Mouse (Mus musculus): ENCODE data around the gene Nme1. TPM values are rescaled to one million over a fixed set of nuclear protein-coding genes. Genes with fewer than 3 reads are reported as not detected.
"Not testable (repeated sequence)": the region's sequence is repeated elsewhere in the genome, so short reads cannot be mapped to it uniquely, and the experiment has no call there.

Nme1 gene
- polyA plus RNA-seq, 1 experiment from 2014 or later, result 369 TPM

DNA sequence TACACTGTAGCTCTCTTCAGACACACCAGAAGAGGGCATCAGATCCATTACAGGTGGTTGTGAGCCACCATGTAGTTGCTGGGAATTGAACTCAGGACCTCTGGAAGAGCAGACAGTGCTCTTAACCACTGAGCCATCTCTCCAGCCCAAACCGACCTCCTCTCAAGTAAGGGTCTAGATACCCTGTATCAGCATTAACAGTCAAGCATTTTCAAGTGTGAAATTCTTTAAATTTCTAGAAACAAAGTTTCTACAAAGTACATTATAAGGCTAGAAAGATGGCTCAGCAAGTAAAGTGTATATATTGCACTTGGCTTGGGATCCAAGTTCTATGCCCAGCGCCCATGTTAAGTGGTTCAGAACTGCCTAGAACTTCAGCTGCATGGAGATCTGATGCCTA is 53.3 kb downstream of the Nme1 start:
- H3K9ac ChIP-seq; H3K4me3 ChIP-seq; ATAC-seq (ENCODE audit: low FRiP score, low read depth); H3K27ac ChIP-seq (replicated peaks); H3K27me3 ChIP-seq; H3K4me2 ChIP-seq; H3K4me1 ChIP-seq (replicated peaks); H3K9me3 ChIP-seq: not testable (repeated sequence)
- 92% methylated on average over 2 of the region's 2 CpGs for WGBS
- peaks cover 54% of the 10 kb centered on the region for H3K36me3 ChIP-seq

DNA sequence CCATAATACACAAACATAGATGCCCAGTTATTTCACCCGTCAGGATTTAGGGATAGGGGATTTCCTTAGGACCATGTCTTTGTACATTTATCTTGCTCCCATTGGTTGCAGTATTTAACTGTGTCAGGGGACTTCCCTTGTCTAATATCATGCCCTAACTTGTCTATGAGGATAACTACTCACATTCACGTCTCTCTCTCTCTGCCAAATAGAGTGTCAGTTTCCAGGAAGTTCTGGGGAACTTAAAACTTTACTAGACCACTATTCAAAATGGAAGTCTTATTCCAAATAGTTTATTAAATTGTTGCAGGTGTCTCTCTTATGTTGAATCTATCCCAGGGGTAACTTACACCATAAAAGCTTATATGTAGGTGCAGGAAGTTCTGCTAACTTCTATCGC is 56.7 kb downstream of the Nme1 start:
- 92% methylated on average over 3 of the region's 3 CpGs for WGBS
- Histone ChIP-seq H3K27ac (replicated peaks) (no peak overlapping the region), H3K9ac (no peak overlapping the region), H3K27me3 (no peaks in the 10 kb centered on the region), H3K36me3 (peaks cover 62% of the 10 kb centered on the region), H3K9me3 (no peaks in the 10 kb centered on the region), H3K4me2 (no peak overlapping the region), H3K4me3 (no peak overlapping the region), H3K4me1 (replicated peaks) (no peaks in the 10 kb centered on the region)
- no peak for ATAC-seq (ENCODE audit: low FRiP score, low read depth)

DNA sequence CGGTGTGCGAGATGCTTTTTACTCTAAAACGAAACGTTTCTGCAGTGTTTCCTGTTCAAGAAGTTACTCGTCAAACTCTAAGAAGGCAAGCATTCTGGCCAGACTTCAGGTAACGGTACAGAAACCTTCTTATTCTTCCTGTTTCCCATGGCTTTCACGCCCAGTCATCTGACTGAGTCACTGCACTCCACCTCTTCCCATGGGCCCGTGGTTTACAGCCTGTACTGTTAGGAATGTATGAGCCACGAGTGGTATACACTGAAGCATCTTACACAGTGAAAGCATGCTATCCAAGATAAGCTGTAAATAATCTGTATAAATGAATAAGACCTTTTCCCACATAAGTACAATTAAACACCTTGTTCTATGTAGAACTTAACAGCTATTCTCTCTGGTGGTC is 59.5 kb downstream of the Nme1 start:
- Histone ChIP-seq H3K9me3 (no peaks in the 10 kb centered on the region), H3K4me2 (no peak overlapping the region), H3K4me1 (replicated peaks) (no peaks in the 10 kb centered on the region), H3K27ac (replicated peaks) (no peak overlapping the region), H3K27me3 (no peaks in the 10 kb centered on the region), H3K4me3 (no peak overlapping the region), H3K36me3 (peaks cover 57% of the 10 kb centered on the region), H3K9ac (no peak overlapping the region)
- ATAC-seq (ENCODE audit: low FRiP score, low read depth), result no peak
- WGBS, result 92% methylated on average over 9 of the region's 9 CpGs

DNA sequence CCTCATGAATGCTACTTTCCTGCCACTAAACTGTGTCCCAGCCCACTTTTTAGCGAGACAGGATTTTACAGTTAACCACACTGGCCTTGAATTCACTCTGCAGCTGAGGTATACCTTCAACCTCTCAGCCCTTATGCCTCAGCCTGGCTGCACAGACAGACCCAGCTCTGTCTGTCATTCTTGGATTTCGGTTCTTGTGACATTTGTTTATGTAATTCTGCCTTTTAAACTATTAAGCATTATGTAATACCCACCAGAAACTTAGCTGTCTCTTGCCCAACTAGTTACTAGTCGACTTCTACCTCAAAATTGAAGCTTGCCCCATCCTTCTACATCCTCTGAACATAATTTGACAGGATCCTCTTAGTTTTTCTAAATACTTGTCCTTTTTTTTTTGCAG is 60.5 kb downstream of the Nme1 start:
- peaks cover 52% of the 10 kb centered on the region for H3K36me3 ChIP-seq
- H3K27me3 ChIP-seq, result no peaks in the 10 kb centered on the region
- H3K9ac ChIP-seq, result no peak overlapping the region
- no peaks in the 10 kb centered on the region for H3K9me3 ChIP-seq
- no peak for ATAC-seq (ENCODE audit: low FRiP score, low read depth)
- WGBS, result 89% methylated on average over 3 of the region's 3 CpGs
- H3K27ac ChIP-seq (replicated peaks), result no peak overlapping the region
- no peak overlapping the region for H3K4me2 ChIP-seq
- no peak overlapping the region for H3K4me3 ChIP-seq
- no peaks in the 10 kb centered on the region for H3K4me1 ChIP-seq (replicated peaks)

Other genes starting within 250 kb of the Nme1 start
- gene Utp18, start 82.8 kb downstream of the Nme1 start, polyA plus RNA-seq (2015; fragmentation: Nextera tagmentation; extraction: Ambion mirVana), result 30.5 and 30.8 TPM in 2 replicates
- gene Mbtd1, start 82.7 kb downstream of the Nme1 start, polyA plus RNA-seq (2015; fragmentation: Nextera tagmentation; extraction: Ambion mirVana), result 22.3 and 22.9 TPM in 2 replicates
- 94.8 and 100 TPM in 2 replicates for gene Nme2, start 12.3 kb downstream of the Nme1 start, polyA plus RNA-seq (2015; fragmentation: Nextera tagmentation; extraction: Ambion mirVana)
- 369 and 383 TPM in 2 replicates for gene Gm20390, start 228 bp downstream of the Nme1 start, polyA plus RNA-seq (2015; fragmentation: Nextera tagmentation; extraction: Ambion mirVana)
- 77.4 and 89.5 TPM in 2 replicates for gene Spag9, start 27.6 kb upstream of the Nme1 start, polyA plus RNA-seq (2015; fragmentation: Nextera tagmentation; extraction: Ambion mirVana)
- 32.8 and 35.6 TPM in 2 replicates for gene Tob1, start 242.9 kb upstream of the Nme1 start, polyA plus RNA-seq (2015; fragmentation: Nextera tagmentation; extraction: Ambion mirVana)

All from hindbrain, embryonic 15.5 days (tissue).